Mouse (Mus musculus) lung, postnatal 10 days (tissue): ENCODE measurements around the gene Spata18.

ENCODE experiments used
- DNase-seq: peaks from one replicate; pipeline ENCODE4 v3.0.0; 2021

The Spata18 gene

DNA sequence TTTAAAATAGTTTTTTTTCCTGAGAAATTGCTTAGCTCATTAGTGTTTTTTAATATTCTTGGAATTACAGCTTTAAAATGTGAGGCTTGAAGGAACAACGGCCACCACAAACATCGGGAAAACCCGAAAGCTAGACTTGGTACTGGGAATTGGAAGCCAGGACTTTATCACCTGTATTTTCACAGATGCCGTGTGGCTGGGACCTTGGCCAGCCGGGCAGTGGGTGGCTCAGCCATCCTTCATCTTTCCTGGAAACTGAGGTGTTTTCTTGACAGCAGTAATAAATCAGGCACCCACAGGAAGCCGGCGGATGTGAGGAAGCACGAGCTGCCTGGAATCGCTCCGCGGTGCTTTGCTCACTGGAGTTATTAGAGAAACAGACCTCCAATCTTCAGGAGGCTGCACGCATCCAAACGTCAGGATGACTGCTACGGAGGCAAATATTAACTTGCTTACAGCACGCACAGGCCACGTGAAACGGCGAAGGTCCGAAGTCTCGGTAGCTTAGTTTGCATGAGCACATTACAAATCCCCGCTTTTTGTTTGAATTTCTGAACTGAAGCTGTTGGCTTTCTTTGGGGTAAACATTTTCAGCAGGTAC lies 70.6 kb downstream of the Spata18 start:
- DNase-seq: no peak

DNA sequence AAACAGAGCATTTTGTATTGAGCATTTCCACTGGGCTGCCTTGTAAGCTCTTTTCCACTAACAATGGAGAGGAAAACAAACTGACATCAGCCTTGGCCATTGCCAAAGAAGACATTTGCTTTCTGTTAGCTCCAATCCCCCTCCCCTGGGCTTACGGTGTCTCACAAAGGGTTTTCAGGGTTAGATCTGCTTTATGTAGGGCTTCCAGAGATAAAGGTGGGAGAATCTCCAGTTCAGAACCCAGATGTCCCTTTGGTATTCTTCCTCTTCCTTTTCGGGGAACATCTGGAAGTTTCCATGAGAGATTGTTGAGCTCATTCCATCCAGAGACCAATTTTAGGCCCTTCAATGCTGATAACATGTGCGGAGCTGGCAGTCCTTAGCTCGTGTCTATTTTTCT lies 74.8 kb downstream of the Spata18 start:
- DNase-seq: no peak

DNA sequence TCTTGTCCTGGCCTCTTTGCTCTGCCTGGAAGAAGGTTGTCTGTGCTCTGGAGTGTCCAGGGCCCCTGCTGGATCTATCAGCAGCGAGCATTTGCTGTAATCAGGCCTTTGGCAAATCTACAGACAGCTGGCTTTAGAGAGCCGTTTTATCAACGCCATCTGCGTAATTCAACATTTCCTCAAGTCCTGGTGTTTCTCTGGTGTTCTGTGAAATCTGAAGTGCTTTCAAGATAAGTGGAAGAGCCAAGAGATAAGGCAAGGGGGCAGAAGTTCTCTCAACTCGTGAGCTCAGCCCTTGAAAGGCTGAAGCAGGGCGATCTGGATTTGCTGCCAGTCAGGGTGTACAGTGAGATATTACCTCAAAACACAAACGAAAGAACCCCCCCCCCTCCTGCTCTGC lies 77.5 kb downstream of the Spata18 start:
- no peak for DNase-seq
